Mouse (Mus musculus): ENCODE results near the gene Irx5. TPM values are rescaled to one million over a fixed set of nuclear protein-coding genes. Genes with fewer than 3 reads are reported as not detected.
A peak's percentile ranks its signal among the peaks of the same experiment; 100 is the strongest.

Gene Irx5
- total RNA-seq (2014; fragmentation: Nextera tagmentation) (not detected in 2 replicates), total RNA-seq (2017) (not detected in 2 replicates)

GRCm38 (mm10) chr8:92357398-92357981 is at the start of gene Irx5:
Gene Irx5, plus strand, starts transcription at chr8:92357625.
- ATAC-seq (replicated peaks; ENCODE audit: poor library complexity, severe bottlenecking) = peak; percentile 5; the same call in 1 of the 2 replicates

- ATAC-seq (replicated peaks; ENCODE audit: poor library complexity, severe bottlenecking) = no peak
Observed at GRCm38 (mm10) chr8:92312178-92312577, 45.2 kb upstream of the Irx5 start.

- no peak for ATAC-seq (replicated peaks; ENCODE audit: poor library complexity, severe bottlenecking)
Observed at GRCm38 (mm10) chr8:92313707-92314106, 43.7 kb upstream of the Irx5 start.

- ATAC-seq (replicated peaks; ENCODE audit: poor library complexity, severe bottlenecking) = no peak
Observed at GRCm38 (mm10) chr8:92323751-92324150, 33.7 kb upstream of the Irx5 start.

GRCm38 (mm10) chr8:92327176-92327575 is 30.2 kb upstream of the Irx5 start:
- no peak for ATAC-seq (replicated peaks; ENCODE audit: poor library complexity, severe bottlenecking)

- peak; percentile 89 for ATAC-seq (replicated peaks; ENCODE audit: poor library complexity, severe bottlenecking)
Observed at GRCm38 (mm10) chr8:92329273-92329672, 28.2 kb upstream of the Irx5 start.

GRCm38 (mm10) chr8:92331811-92332210 is 25.6 kb upstream of the Irx5 start:
- no peak for ATAC-seq (replicated peaks; ENCODE audit: poor library complexity, severe bottlenecking)

GRCm38 (mm10) chr8:92333406-92333805 is 24.0 kb upstream of the Irx5 start:
- ATAC-seq (replicated peaks; ENCODE audit: poor library complexity, severe bottlenecking) = no peak

- ATAC-seq (replicated peaks; ENCODE audit: poor library complexity, severe bottlenecking) = no peak
Observed at GRCm38 (mm10) chr8:92335079-92335478, 22.3 kb upstream of the Irx5 start.

- no peak for ATAC-seq (replicated peaks; ENCODE audit: poor library complexity, severe bottlenecking)
Observed at GRCm38 (mm10) chr8:92336041-92336440, 21.4 kb upstream of the Irx5 start.

GRCm38 (mm10) chr8:92343544-92343943 is 13.9 kb upstream of the Irx5 start:
- ATAC-seq (replicated peaks; ENCODE audit: poor library complexity, severe bottlenecking) = no peak

GRCm38 (mm10) chr8:92349898-92350486 is 7.4 kb upstream of the Irx5 start:
- no peak for ATAC-seq (replicated peaks; ENCODE audit: poor library complexity, severe bottlenecking)

GRCm38 (mm10) chr8:92353405-92353804 is 4.0 kb upstream of the Irx5 start:
- no peak for ATAC-seq (replicated peaks; ENCODE audit: poor library complexity, severe bottlenecking)

- no peak for ATAC-seq (replicated peaks; ENCODE audit: poor library complexity, severe bottlenecking)
Observed at GRCm38 (mm10) chr8:92354536-92355482, 2.6 kb upstream of the Irx5 start.

GRCm38 (mm10) chr8:92355701-92356612 is 1.5 kb upstream of the Irx5 start:
- ATAC-seq (replicated peaks; ENCODE audit: poor library complexity, severe bottlenecking) = peak; percentile 82

- no peak for ATAC-seq (replicated peaks; ENCODE audit: poor library complexity, severe bottlenecking)
Observed at GRCm38 (mm10) chr8:92356613-92357375, 631 bp upstream of the Irx5 start.

- no peak for ATAC-seq (replicated peaks; ENCODE audit: poor library complexity, severe bottlenecking)
Observed at GRCm38 (mm10) chr8:92358141-92358999, 945 bp downstream of the Irx5 start.

All from granulocyte monocyte progenitor cell, adult 5-6 weeks (primary cell).